Mouse (Mus musculus) liver, embryonic 14.5 days (tissue): ENCODE measurements around the gene Mospd2. TPM values are rescaled to one million over a fixed set of nuclear protein-coding genes. Genes with fewer than 3 reads are reported as not detected.

Experiments
- ATAC-seq: fragments of 200-750 bp; cut with Nextera tagmentation; 2 replicates; pipeline ENCODE4 v1.8.0; 2017; ENCODE audit warnings: moderate number of reproducible peaks, mild to moderate bottlenecking, moderate library complexity; ENCODE audit not compliant: insufficient read depth
- DNase-seq, 3 experiments: peaks; one replicate each; pipeline ENCODE4 v3.0.0-alpha.2; 2012 to 2013; ENCODE audit warnings: low read depth in 3 of 3, low spot score in 3 of 3
- H3K27ac ChIP-seq: fragments of 300-500 bp; sonication (generic); 2 replicates; pipeline ENCODE4 v1.5.1; 2014; ENCODE audit warnings: moderate library complexity, mild to moderate bottlenecking, control low read depth, inconsistent platforms
- H3K27me3 ChIP-seq: fragments of 300-500 bp; sonication (generic); 2 replicates; pipeline ENCODE4 v1.6.1; 2014; ENCODE audit warnings: mild to moderate bottlenecking, low read length, moderate library complexity; ENCODE audit not compliant: control insufficient read depth, insufficient read depth
- H3K36me3 ChIP-seq: fragments of 300-500 bp; sonication (generic); replicated peaks from 2 replicates; pipeline ENCODE4 v1.6.1; 2014; ENCODE audit warnings: low read depth; ENCODE audit not compliant: control insufficient read depth, insufficient read depth
- H3K4me1 ChIP-seq, 2 experiments: fragments of 200-500 bp in 1 of 2; fragments of 300-500 bp in 1 of 2; sonication (generic) in 1 of 2; replicated peaks; 2 replicates each; pipeline ENCODE4 v1.6.1; 2012 to 2014; ENCODE audit warnings: antibody characterized with exemption in 1 of 2, inconsistent platforms in 1 of 2, low read length in 1 of 2; ENCODE audit not compliant: control insufficient read depth in 2 of 2, insufficient read depth in 2 of 2
- H3K4me2 ChIP-seq: fragments of 300-500 bp; sonication (generic); 2 replicates; pipeline ENCODE4 v1.6.1; 2014; ENCODE audit warnings: low read depth, mild to moderate bottlenecking, control low read depth, moderate library complexity
- H3K4me3 ChIP-seq, 2 experiments: fragments of 200-500 bp in 1 of 2; fragments of 300-500 bp in 1 of 2; sonication (generic) in 1 of 2; 2 replicates each; pipeline ENCODE4 v1.5.1; 2012 to 2014; ENCODE audit warnings: low read depth in 2 of 2, low read length in 2 of 2, mild to moderate bottlenecking in 2 of 2, control low read depth in 1 of 2, inconsistent platforms in 1 of 2, moderate library complexity in 1 of 2; ENCODE audit not compliant: insufficient read depth in 1 of 2
- H3K9ac ChIP-seq: fragments of 300-500 bp; sonication (generic); replicated peaks from 2 replicates; pipeline ENCODE4 v1.6.1; 2014; ENCODE audit warnings: mild to moderate bottlenecking, control low read depth, moderate library complexity
- H3K9me3 ChIP-seq: fragments of 300-500 bp; sonication (generic); 2 replicates; pipeline ENCODE4 v1.6.1; 2016; ENCODE audit warnings: low read length, mixed read lengths; ENCODE audit not compliant: control insufficient read depth
- CTCF ChIP-seq: IDR thresholded peaks from 2 replicates; pipeline ENCODE4 v1.5.1; 2016; ENCODE audit warnings: antibody characterized with exemption, low read depth, control low read depth
- EP300 ChIP-seq: IDR thresholded peaks from 2 replicates; pipeline ENCODE4 v1.6.1; 2016; ENCODE audit warnings: antibody characterized with exemption, low read depth
- WGBS: fragments of 180-500 bp; shearing (Covaris S2); extraction: QIAGEN DNeasy Blood & Tissue Kit; methylation state at CpG from one replicate; pipeline ENCODE4 v1.1.7; 2014; ENCODE audit not compliant: insufficient replicate concordance; 5-methylcytosine and 5-hydroxymethylcytosine counted together
- polyA plus RNA-seq, 2 experiments: library from polyadenylated mRNA; depleted of rRNA in 1 of 2; stranded (reverse) in 1 of 2; unstranded in 1 of 2; fragments of >200 nt; fragmentation: Nextera tagmentation in 1 of 2; extraction: Ambion mirVana in 1 of 2; gene quantifications; 2 replicates each; pipeline versions ENCODE4 v1.2.1 to v1.2.3; 2012 to 2014

The Mospd2 gene
- polyA plus RNA-seq, 2 experiments: 5.7 to 6.4 TPM

DNA sequence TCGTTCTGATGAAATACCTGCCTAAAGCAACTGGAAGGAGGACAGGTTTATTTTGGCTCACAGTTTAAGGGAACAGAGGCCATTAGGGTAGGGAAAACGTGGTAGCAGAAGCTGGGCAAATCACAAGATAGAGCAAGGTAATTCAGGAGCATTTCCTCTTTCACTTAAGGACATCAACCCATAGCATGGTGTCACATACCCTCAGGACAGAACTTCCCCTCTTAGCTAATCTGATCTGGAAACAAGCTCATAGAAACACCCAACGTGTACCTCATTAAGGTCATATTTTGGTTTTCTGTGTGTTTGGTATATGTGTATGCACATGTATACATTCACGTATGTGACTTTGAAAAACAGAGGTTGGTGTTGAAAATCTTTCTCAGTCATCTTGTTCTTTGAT, 68.0 kb downstream of the Mospd2 start:
- H3K9ac ChIP-seq: no peak overlapping the region
- 40% methylated on average over 4 of the region's 4 CpGs for WGBS
- H3K4me2 ChIP-seq: no peak overlapping the region

GRCm38 (mm10) chrX:164901847-164902246, 78.3 kb downstream of the Mospd2 start:
- WGBS: 46% methylated on average over 2 of the region's 2 CpGs
- Histone ChIP-seq H3K9ac (no peak overlapping the region), H3K27ac (no peak overlapping the region), H3K4me1 (no peaks in the 10 kb centered on the region), H3K9me3 (no peaks in the 10 kb centered on the region), H3K4me2 (no peak overlapping the region), H3K36me3 (no peaks in the 10 kb centered on the region), H3K4me3 (no peak overlapping the region), H3K27me3 (no peaks in the 10 kb centered on the region)
- DNase-seq: no peak
- TF ChIP-seq EP300 (no peak), CTCF (no peak)
- no peak for ATAC-seq

More for the DNA sequence above, 68.0 kb downstream of the Mospd2 start:
- H3K27ac ChIP-seq: no peak overlapping the region
- H3K4me3 ChIP-seq: no peak overlapping the region
- ATAC-seq (no peak), DNase-seq (no peak)
- H3K27me3 ChIP-seq: no peaks in the 10 kb centered on the region
- no peaks in the 10 kb centered on the region for H3K9me3 ChIP-seq
- no peaks in the 10 kb centered on the region for H3K4me1 ChIP-seq
- H3K36me3 ChIP-seq: no peaks in the 10 kb centered on the region
- TF ChIP-seq EP300 (no peak), CTCF (no peak)

DNA sequence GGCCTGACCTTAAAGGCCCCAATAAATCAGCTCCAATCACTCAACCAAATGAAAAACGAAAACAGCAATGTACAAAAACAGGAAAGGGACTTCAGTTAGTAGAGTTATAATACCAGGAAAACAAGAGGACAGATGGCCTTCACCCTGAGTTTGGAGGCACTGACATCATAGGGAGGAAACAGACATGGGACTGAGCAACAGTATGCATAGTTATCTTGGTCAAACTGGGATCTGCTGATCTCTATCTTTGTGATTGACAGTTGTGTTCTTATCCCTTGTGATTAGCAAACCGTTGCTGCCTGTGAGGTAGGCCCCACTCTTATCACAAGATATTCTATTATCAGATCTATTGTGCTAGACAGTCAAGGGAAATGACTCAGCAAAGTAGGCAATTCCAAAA, 80.4 kb downstream of the Mospd2 start:
- Histone ChIP-seq H3K4me1 (no peaks in the 10 kb centered on the region), H3K4me2 (no peak overlapping the region), H3K27me3 (no peaks in the 10 kb centered on the region), H3K4me3 (no peak overlapping the region), H3K27ac (no peak overlapping the region), H3K36me3 (no peaks in the 10 kb centered on the region), H3K9me3 (no peaks in the 10 kb centered on the region), H3K9ac (no peak overlapping the region)
- TF ChIP-seq EP300: no peak
- no peak for TF ChIP-seq CTCF
- 16% methylated on average over 2 of the region's 2 CpGs for WGBS
- DNase-seq (no peak), ATAC-seq (no peak)

DNA sequence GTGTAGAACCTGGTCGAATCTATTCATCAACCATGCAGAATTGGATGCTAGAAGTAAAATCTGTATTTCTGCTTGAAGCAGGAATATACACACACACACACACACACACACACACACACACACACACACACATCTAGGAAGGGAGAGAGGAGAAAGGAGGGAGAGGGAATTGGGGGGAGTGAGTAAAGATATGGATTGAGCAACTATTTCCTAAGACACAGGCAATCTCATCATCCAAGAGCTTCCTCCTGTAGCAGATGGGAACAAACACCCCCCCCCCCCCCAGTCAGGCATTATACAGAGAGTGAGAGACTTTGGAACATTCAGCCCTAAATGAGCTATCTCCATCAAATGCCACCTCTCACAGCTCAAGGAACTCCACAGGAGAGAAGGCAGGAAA, 93.9 kb downstream of the Mospd2 start:
- DNase-seq (no peak), ATAC-seq (no peak)
- H3K27me3 ChIP-seq: no peaks in the 10 kb centered on the region
- TF ChIP-seq CTCF (no peak), EP300 (no peak)
- no peaks in the 10 kb centered on the region for H3K36me3 ChIP-seq
- H3K27ac ChIP-seq: no peak overlapping the region
- no peaks in the 10 kb centered on the region for H3K4me1 ChIP-seq
- H3K4me3 ChIP-seq: no peak overlapping the region
- H3K9me3 ChIP-seq: no peaks in the 10 kb centered on the region
- H3K9ac ChIP-seq: no peak overlapping the region
- no peak overlapping the region for H3K4me2 ChIP-seq
- 38% methylated on average over 1 of the region's 1 CpGs for WGBS

Other genes with a start within 250 kb of the Mospd2 start
- 2.0 and 3.1 TPM in 2 replicates for gene Fancb, start 217 bp upstream of the Mospd2 start, polyA plus RNA-seq (2012; rRNA removed)
- 6.2 and 6.6 TPM in 2 replicates for gene Fancb, start 217 bp upstream of the Mospd2 start, polyA plus RNA-seq (2014; fragmentation: Nextera tagmentation; extraction: Ambion mirVana)
- gene Gm17604, start 24.5 kb upstream of the Mospd2 start, polyA plus RNA-seq (2012; rRNA removed): not detected in 2 replicates
- not detected in 2 replicates for gene Gm17604, start 24.5 kb upstream of the Mospd2 start, polyA plus RNA-seq (2014; fragmentation: Nextera tagmentation; extraction: Ambion mirVana)